Mouse (Mus musculus) large intestine, adult 2 months (tissue): ENCODE measurements around the gene Abl1. TPM values are rescaled to one million over a fixed set of nuclear protein-coding genes. Genes with fewer than 3 reads are reported as not detected.

Experiments
- DNase-seq: peaks from one replicate; pipeline ENCODE4 v3.0.0-alpha.2; 2012; ENCODE audit warnings: low read depth, low spot score
- WGBS: fragments of 180-500 bp; shearing (Covaris S2); methylation state at CpG from one replicate; pipeline ENCODE4 v1.1.7; 2018; 5-methylcytosine and 5-hydroxymethylcytosine counted together
- polyA plus RNA-seq: library from polyadenylated mRNA; depleted of rRNA; stranded (reverse); fragments of >200 nt; gene quantifications from 2 replicates; pipeline ENCODE4 v1.2.3, GENCODE M21; 2012

Abl1 gene
- polyA plus RNA-seq, 1 experiment = 31.4 TPM

DNA sequence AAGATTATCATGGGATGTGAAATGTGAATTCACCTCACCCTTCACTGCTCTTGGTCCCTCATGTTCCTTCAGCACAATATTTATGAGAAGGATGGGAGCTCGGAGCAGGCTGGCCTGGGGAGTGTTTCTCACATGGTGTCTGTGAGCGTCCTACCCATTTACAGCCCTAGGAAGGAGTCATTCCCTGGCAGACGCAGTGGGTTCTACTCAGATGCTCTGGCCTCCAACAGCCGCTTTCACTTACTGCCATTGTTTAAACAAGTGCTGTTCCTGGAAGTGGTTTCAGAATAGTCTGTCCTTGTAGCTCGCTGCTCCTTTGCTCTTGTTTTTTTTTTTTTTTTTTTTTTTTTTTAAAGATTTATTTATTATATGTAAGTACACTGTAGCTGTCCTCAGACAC, 45.4 kb downstream of the Abl1 start:
- 11% methylated on average over 5 of the region's 5 CpGs for WGBS
- no peak for DNase-seq

DNA sequence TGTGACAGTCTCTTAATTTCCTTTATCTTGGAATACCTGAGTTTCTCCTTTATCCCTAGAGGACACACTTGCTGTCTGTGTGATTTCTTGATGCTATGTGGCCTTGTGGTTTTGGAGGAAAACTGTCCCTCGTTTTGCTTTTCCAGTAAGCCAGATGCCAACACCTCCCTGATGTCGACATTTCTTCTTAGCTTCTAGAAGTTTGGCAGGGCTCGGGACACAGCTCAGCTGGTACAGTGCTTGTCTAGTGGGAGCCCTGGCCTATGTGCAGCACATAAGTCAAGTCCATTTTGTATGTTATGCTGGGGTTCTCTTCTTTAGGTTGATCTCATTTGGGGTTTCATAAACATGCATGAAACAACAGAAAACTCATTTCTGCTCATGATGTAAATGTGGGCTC, 50.9 kb downstream of the Abl1 start:
- DNase-seq = no peak
- 65% methylated on average over 3 of the region's 3 CpGs for WGBS

DNA sequence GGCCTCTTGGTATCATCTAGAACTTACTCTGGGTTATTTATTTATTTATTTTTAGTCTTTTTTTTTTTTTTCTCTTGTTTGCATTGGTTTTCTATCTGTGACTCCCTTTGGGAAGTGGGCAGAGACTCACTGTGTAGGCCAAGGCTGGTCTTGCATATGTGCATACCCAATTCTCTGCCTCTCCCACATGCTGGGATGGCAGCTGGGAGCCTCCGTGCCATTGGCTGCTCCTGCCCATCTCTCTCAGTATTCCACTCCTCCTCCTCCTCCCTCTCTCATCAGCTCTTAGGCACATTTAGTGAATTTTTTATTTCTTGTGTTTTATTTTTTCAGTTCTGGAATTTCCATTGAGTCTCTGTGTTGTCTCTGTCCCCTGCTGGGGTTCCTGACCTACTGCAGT, 53.6 kb downstream of the Abl1 start:
- DNase-seq = no peak
- 89% methylated on average over 1 of the region's 1 CpGs for WGBS

GRCm38 (mm10) chr2:31742134-31742533, 54.0 kb downstream of the Abl1 start:
- WGBS = 52% methylated on average over 7 of the region's 7 CpGs
- no peak for DNase-seq

- no peak for DNase-seq
These were observed 57.6 kb downstream of the Abl1 start for GRCm38 (mm10) chr2:31745741-31746243.

GRCm38 (mm10) chr2:31746835-31747234, 58.7 kb downstream of the Abl1 start:
- DNase-seq = no peak
- WGBS = 36% methylated on average over 4 of the region's 4 CpGs

GRCm38 (mm10) chr2:31749046-31749709, 61.0 kb downstream of the Abl1 start:
- 26% methylated on average over 10 of the region's 10 CpGs for WGBS

DNA sequence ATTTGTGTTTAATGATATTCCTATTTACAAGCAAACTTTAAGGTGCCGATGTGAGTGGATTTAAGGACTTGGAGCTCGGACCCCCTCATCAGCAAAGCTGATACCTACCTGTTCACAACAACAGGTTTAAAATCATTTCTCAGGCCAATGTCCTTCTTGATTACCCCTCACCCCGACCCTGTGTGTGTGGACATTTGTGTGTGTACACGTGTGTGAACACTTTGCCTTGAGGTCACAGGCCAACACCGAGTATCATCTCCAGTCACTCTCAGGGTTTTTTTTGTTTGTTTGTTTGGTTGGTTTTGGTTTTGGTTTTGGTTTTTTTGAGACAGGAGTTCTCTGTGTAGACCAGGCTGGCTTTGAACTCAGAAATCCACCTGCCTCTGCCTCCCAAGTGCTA, 62.0 kb downstream of the Abl1 start:
- 81% methylated on average over 5 of the region's 5 CpGs for WGBS
- DNase-seq = no peak

More at GRCm38 (mm10) chr2:31749046-31749709, 61.0 kb downstream of the Abl1 start:
- DNase-seq = no peak

GRCm38 (mm10) chr2:31757472-31757871, 69.3 kb downstream of the Abl1 start:
- no peak for DNase-seq

DNA sequence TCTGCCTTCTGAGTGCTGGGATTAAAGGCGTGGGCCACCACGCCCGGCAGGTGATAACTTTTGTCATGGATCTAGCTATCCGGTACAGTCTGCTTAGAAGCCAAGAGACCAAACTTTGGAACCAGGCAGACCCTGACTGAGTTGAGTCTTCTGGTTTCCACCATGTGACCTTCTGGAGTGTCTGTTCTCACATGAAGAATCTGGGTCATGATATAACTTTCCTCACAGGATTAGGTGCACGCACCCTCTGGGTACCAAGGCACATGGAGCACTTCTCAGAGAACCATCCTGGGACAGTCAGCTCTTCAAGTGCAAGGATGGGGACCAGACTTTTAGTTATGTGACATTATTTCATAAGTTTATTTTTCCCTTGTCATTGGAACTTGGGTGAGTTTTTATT, 70.8 kb downstream of the Abl1 start:
- WGBS = 74% methylated on average over 5 of the region's 5 CpGs
- no peak for DNase-seq

- WGBS = 1% methylated on average over 42 of the region's 42 CpGs
- DNase-seq = no peak
These were observed 71.7 kb downstream of the Abl1 start for GRCm38 (mm10) chr2:31759751-31760460.

- 0% methylated on average over 1 of the region's 1 CpGs for WGBS
These were observed 72.3 kb downstream of the Abl1 start for GRCm38 (mm10) chr2:31760486-31760885.

GRCm38 (mm10) chr2:31761115-31761531, 72.9 kb downstream of the Abl1 start:
- DNase-seq = no peak
- 3% methylated on average over 7 of the region's 7 CpGs for WGBS

More at GRCm38 (mm10) chr2:31760486-31760885, 72.3 kb downstream of the Abl1 start:
- DNase-seq = no peak

- 2% methylated on average over 4 of the region's 4 CpGs for WGBS
- no peak for DNase-seq
These were observed 73.4 kb downstream of the Abl1 start for GRCm38 (mm10) chr2:31761585-31761984.

- 26% methylated on average over 3 of the region's 3 CpGs for WGBS
- no peak for DNase-seq
These were observed 74.0 kb downstream of the Abl1 start for GRCm38 (mm10) chr2:31762155-31762554.

- no peak for DNase-seq
- 69% methylated on average over 2 of the region's 2 CpGs for WGBS
These were observed 74.7 kb downstream of the Abl1 start for GRCm38 (mm10) chr2:31762853-31763252.

- no peak for DNase-seq
- WGBS = 50% methylated on average over 2 of the region's 2 CpGs
These were observed 75.1 kb downstream of the Abl1 start for GRCm38 (mm10) chr2:31763271-31763670.

- no peak for DNase-seq
- WGBS = 93% methylated on average over 6 of the region's 6 CpGs
These were observed 78.9 kb downstream of the Abl1 start for GRCm38 (mm10) chr2:31767104-31767503.

GRCm38 (mm10) chr2:31767815-31768214, 79.6 kb downstream of the Abl1 start:
- WGBS = 46% methylated on average over 4 of the region's 4 CpGs
- no peak for DNase-seq

- 15% methylated on average over 4 of the region's 4 CpGs for WGBS
- DNase-seq = no peak
These were observed 80.9 kb downstream of the Abl1 start for GRCm38 (mm10) chr2:31769115-31769514.

DNA sequence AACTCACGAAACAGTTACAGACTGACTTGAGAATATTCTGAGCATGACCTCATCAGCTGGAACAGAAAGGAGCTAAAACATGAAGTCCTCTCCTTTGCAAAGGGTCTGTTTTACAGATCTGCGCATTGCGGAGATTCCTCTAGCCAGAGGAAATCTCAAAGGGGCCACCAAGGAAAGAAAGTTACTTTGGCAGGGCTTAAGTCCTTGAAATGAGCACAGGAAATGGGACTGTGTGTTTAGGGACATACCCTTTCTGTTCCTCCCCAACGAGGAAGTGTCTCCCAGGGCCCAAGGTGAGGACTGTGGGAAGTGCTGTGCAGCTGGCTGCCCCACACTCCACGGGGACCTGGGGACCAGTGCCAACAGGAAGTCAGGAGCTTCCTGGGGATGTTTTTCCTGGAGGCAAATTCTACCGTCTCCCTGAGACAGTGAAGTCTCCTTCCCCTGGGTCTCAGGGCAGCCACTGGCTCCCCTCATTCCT, 81.5 kb downstream of the Abl1 start:
- 4% methylated on average over 6 of the region's 6 CpGs for WGBS
- DNase-seq = no peak
